Mouse (Mus musculus): ENCODE results near the gene Ndc80. TPM values are rescaled to one million over a fixed set of nuclear protein-coding genes. Genes with fewer than 3 reads are reported as not detected.
"Not testable (repeated sequence)": the region's sequence is repeated elsewhere in the genome, so short reads cannot be mapped to it uniquely, and the experiment has no call there.

Ndc80 gene
- polyA plus RNA-seq (2016; fragmentation: Nextera tagmentation; extraction: Ambion mirVana) = 56.0 and 56.1 TPM in 2 replicates

DNA sequence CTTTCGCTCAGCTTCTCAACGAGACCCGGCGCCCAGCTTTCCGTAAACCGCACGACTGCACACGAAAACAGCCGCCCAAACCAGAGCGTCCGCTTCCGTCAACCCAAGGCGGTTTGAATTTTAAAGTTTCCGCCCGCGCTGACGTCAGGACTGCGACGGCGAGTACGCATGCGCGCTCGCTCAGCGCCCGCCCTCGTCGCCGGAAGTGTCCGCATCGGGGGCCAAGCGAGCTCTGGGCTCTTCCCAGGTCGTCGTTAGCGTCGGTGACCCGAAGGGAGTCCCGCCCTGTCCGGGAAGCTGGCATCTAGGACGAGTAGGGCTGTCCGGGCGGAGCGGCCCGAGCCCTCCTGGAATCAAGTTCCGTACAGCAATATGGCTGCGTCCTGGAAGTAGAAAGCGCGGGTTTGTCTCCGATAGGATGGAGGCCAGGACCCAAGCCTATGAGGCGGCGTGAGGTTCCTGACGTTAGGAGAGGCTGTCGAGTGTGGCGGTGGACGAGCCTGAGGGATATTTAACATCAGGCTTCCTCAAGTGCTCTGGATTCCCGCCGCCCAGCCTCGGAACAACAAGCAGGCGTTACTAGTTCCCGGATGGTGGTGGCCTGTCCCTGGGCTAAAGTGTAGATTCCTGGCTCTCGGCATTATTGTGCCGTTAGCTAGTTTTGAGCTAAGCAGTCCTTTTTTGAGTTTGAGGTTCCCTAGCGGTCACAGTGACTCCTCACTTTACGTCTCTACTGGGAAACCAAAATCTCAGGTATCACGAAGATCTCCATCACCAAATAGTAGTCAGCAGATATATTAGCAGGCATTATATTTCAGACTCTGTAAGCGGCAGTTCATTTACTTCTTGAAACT lies at the start of gene Ndc80:
Gene Ndc80 (minus strand): TSS at position 147 of the 854 bp plus-strand sequence.
- peak within 1 kb of the TSS; percentile 98 for H3K27ac ChIP-seq
- peak within 1 kb of the TSS; percentile 77 for H3K4me2 ChIP-seq
- peak; percentile 97 for ATAC-seq (ENCODE audit: insufficient number of reproducible peaks, insufficient read depth, low FRiP score, low TSS enrichment, low read depth)
- no peaks in the 10 kb centered on the region for H3K27me3 ChIP-seq
- H3K9ac ChIP-seq (replicated peaks) = peak within 1 kb of the TSS; percentile 69
- H3K9me3 ChIP-seq = no peaks in the 10 kb centered on the region
- WGBS = under 1% methylated on average over 66 of the region's 66 CpGs
- peaks cover 10% of the 10 kb centered on the region for H3K36me3 ChIP-seq
- H3K4me3 ChIP-seq (replicated peaks) = peak within 1 kb of the TSS; percentile 64
- peaks cover 11% of the 10 kb centered on the region for H3K4me1 ChIP-seq (replicated peaks)

DNA sequence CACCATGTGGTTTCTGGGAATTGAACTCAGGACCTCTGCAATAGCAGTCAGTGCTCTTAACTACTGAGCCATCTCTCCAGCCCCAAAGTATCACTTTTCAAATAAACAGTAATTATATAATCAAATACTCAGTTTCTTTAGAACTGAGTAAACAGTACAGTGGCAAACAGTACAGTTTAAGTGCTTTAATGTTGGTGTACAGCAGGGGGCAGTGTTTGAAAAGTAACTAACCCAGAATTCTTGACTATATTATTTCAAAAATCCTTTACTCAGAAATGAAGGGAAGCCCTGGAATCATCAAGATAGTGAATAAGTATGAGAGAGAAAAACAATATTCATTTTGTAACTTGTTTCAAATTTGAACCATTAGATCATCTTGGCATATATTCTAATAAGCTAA lies 35.0 kb upstream of the Ndc80 start:
- H3K27ac ChIP-seq = no peak overlapping the region
- H3K9ac ChIP-seq (replicated peaks) = no peak overlapping the region
- H3K36me3 ChIP-seq = no peaks in the 10 kb centered on the region
- no peak for ATAC-seq (ENCODE audit: insufficient number of reproducible peaks, insufficient read depth, low FRiP score, low TSS enrichment, low read depth)
- H3K27me3 ChIP-seq = no peaks in the 10 kb centered on the region
- H3K9me3 ChIP-seq = no peaks in the 10 kb centered on the region
- H3K4me3 ChIP-seq (replicated peaks) = no peak overlapping the region
- no peak overlapping the region for H3K4me2 ChIP-seq
- H3K4me1 ChIP-seq (replicated peaks) = no peaks in the 10 kb centered on the region

DNA sequence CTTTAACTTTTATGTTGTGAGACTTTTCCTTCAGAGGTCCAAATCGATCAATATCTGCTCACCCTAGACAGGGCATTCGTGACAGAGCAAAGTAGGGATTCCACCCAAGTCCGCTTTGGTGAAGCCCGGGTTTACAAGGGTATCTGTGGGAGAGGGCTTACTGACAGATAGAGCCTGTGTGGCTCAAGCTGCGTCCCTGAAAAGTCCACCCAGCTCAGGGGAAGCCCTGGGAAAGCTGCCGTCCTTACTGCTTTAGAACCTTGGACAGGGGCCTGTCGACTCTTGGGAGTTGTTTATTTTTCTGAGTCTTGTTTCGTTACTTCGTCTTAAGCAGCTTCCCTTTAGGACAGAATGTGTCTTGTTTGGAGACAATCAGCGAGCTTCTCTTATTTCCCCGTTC lies 26.2 kb upstream of the Ndc80 start:
- peak overlapping the region; percentile 95 for H3K4me2 ChIP-seq
- H3K4me3 ChIP-seq (replicated peaks) = no peak overlapping the region
- H3K9me3 ChIP-seq = no peaks in the 10 kb centered on the region
- 9% methylated on average over 11 of the region's 11 CpGs for WGBS
- H3K4me1 ChIP-seq (replicated peaks) = no peaks in the 10 kb centered on the region; the same call in 1 of the 2 replicates
- no peak overlapping the region for H3K27ac ChIP-seq
- ATAC-seq (ENCODE audit: insufficient number of reproducible peaks, insufficient read depth, low FRiP score, low TSS enrichment, low read depth) = no peak
- H3K9ac ChIP-seq (replicated peaks) = no peak overlapping the region
- H3K27me3 ChIP-seq = peaks cover 36% of the 10 kb centered on the region
- no peaks in the 10 kb centered on the region for H3K36me3 ChIP-seq

GRCm38 (mm10) chr17:71551757-71552451 lies 25.2 kb upstream of the Ndc80 start, which contains the start of gene Spdya:
Gene Spdya (plus strand): TSS chr17:71552061.
- H3K27ac ChIP-seq = 0 out of 2 replicates have a peak within 1 kb of the TSS, but pooled peaks have one; percentile 62
- peak within 1 kb of the TSS; percentile 95 for H3K4me2 ChIP-seq
- peaks cover 36% of the 10 kb centered on the region for H3K27me3 ChIP-seq
- WGBS = under 1% methylated on average over 73 of the region's 78 CpGs
- H3K36me3 ChIP-seq = no peaks in the 10 kb centered on the region
- no peaks in the 10 kb centered on the region; the same call in 1 of the 2 replicates for H3K4me1 ChIP-seq (replicated peaks)
- H3K9me3 ChIP-seq = no peaks in the 10 kb centered on the region
- H3K4me3 ChIP-seq (replicated peaks) = peak within 1 kb of the TSS; percentile 72
- H3K9ac ChIP-seq (replicated peaks) = peak within 1 kb of the TSS; percentile 77
- peak; percentile 89 for ATAC-seq (ENCODE audit: insufficient number of reproducible peaks, insufficient read depth, low FRiP score, low TSS enrichment, low read depth)

- no peaks in the 10 kb centered on the region for H3K9me3 ChIP-seq
- peak overlapping the region; percentile 77; the same call in 1 of the 2 replicates for H3K9ac ChIP-seq (replicated peaks)
- no peaks in the 10 kb centered on the region; the same call in 1 of the 2 replicates for H3K4me1 ChIP-seq (replicated peaks)
- ATAC-seq (ENCODE audit: insufficient number of reproducible peaks, insufficient read depth, low FRiP score, low TSS enrichment, low read depth) = no peak
- WGBS = 8% methylated on average over 6 of the region's 6 CpGs
- peaks cover 36% of the 10 kb centered on the region for H3K27me3 ChIP-seq
- H3K36me3 ChIP-seq = no peaks in the 10 kb centered on the region
- H3K4me2 ChIP-seq = peak overlapping the region; percentile 95
- H3K27ac ChIP-seq = no peak overlapping the region
- H3K4me3 ChIP-seq (replicated peaks) = peak overlapping the region; percentile 72
These were observed 24.7 kb upstream of the Ndc80 start for GRCm38 (mm10) chr17:71551350-71551749.

- Histone ChIP-seq H3K27me3 (peaks cover 30% of the 10 kb centered on the region), H3K4me1 (replicated peaks) (no peaks in the 10 kb centered on the region; the same call in 1 of the 2 replicates), H3K4me3 (replicated peaks) (no peak overlapping the region), H3K9me3 (no peaks in the 10 kb centered on the region), H3K9ac (replicated peaks) (no peak overlapping the region), H3K36me3 (no peaks in the 10 kb centered on the region), H3K4me2 (no peak overlapping the region), H3K27ac (no peak overlapping the region)
- no peak for ATAC-seq (ENCODE audit: insufficient number of reproducible peaks, insufficient read depth, low FRiP score, low TSS enrichment, low read depth)
- 10% methylated on average over 1 of the region's 1 CpGs for WGBS
These were observed 21.9 kb upstream of the Ndc80 start for GRCm38 (mm10) chr17:71548586-71548985.

GRCm38 (mm10) chr17:71537164-71537563 lies 10.5 kb upstream of the Ndc80 start:
- H3K27ac ChIP-seq = no peak overlapping the region
- no peaks in the 10 kb centered on the region for H3K4me1 ChIP-seq (replicated peaks)
- no peak overlapping the region for H3K9ac ChIP-seq (replicated peaks)
- no peak overlapping the region for H3K4me3 ChIP-seq (replicated peaks)
- WGBS = 91% methylated on average over 3 of the region's 3 CpGs
- H3K27me3 ChIP-seq = no peaks in the 10 kb centered on the region
- no peaks in the 10 kb centered on the region for H3K9me3 ChIP-seq
- no peak overlapping the region for H3K4me2 ChIP-seq
- H3K36me3 ChIP-seq = no peaks in the 10 kb centered on the region
- no peak for ATAC-seq (ENCODE audit: insufficient number of reproducible peaks, insufficient read depth, low FRiP score, low TSS enrichment, low read depth)

DNA sequence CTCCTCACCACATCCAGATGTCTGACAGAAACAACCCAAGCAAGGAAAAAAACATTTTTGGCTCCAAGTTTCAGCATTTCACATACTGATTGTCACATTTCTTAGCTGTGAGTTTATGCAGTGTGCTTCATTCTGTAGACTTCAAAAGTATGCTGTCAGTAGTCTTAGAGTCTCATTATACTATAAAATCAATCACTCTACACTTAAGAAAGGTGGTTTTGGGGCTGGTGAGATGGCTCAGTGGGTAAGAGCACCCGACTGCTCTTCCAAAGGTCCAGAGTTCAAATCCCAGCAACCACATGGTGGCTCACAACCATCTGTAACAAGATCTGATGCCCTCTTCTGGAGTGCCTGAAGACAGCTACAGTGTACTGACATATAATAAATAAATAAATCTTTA lies 8.9 kb upstream of the Ndc80 start:
- H3K27ac ChIP-seq; H3K4me1 ChIP-seq (replicated peaks); H3K36me3 ChIP-seq; H3K9me3 ChIP-seq; H3K4me2 ChIP-seq; H3K9ac ChIP-seq (replicated peaks); H3K27me3 ChIP-seq; ATAC-seq (ENCODE audit: insufficient number of reproducible peaks, insufficient read depth, low FRiP score, low TSS enrichment, low read depth); H3K4me3 ChIP-seq (replicated peaks): not testable (repeated sequence)
- 86% methylated on average over 1 of the region's 1 CpGs for WGBS

GRCm38 (mm10) chr17:71528042-71528441 lies 1.4 kb upstream of the Ndc80 start:
- H3K4me2 ChIP-seq = no peak overlapping the region
- no peak for ATAC-seq (ENCODE audit: insufficient number of reproducible peaks, insufficient read depth, low FRiP score, low TSS enrichment, low read depth)
- no peak overlapping the region for H3K27ac ChIP-seq
- peaks cover 3% of the 10 kb centered on the region for H3K36me3 ChIP-seq
- peaks cover 11% of the 10 kb centered on the region for H3K4me1 ChIP-seq (replicated peaks)
- no peak overlapping the region for H3K9ac ChIP-seq (replicated peaks)
- no peak overlapping the region for H3K4me3 ChIP-seq (replicated peaks)
- H3K27me3 ChIP-seq = no peaks in the 10 kb centered on the region
- H3K9me3 ChIP-seq = no peaks in the 10 kb centered on the region

DNA sequence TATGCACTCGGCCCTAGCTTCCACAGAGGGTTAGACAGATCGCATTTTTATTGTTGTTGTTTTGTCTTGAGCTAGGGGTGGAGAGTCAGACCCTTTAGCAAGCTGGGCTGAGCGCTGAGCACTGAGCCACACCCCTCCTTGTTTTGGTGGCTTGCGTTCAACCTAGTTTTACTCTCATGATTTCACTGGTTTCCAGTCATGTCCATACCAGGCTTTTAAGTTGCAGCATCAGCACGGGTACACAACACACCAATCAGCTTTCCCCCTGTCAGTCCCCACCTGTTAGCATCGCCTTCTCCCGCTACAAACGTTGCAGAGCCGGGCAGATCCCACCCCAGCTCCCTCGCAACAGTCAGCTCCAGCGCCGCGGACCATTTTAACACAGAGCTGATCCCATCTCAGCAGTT lies 352 bp downstream of the Ndc80 start:
- Histone ChIP-seq H3K27ac (peak overlapping the region; percentile 98), H3K27me3 (no peaks in the 10 kb centered on the region), H3K36me3 (peaks cover 14% of the 10 kb centered on the region), H3K9ac (replicated peaks) (peak overlapping the region; percentile 69), H3K4me1 (replicated peaks) (peaks cover 11% of the 10 kb centered on the region), H3K4me2 (peak overlapping the region; percentile 77), H3K4me3 (replicated peaks) (peak overlapping the region; percentile 64), H3K9me3 (no peaks in the 10 kb centered on the region)
- under 1% methylated on average over 13 of the region's 13 CpGs for WGBS
- ATAC-seq (ENCODE audit: insufficient number of reproducible peaks, insufficient read depth, low FRiP score, low TSS enrichment, low read depth) = peak; percentile 45

DNA sequence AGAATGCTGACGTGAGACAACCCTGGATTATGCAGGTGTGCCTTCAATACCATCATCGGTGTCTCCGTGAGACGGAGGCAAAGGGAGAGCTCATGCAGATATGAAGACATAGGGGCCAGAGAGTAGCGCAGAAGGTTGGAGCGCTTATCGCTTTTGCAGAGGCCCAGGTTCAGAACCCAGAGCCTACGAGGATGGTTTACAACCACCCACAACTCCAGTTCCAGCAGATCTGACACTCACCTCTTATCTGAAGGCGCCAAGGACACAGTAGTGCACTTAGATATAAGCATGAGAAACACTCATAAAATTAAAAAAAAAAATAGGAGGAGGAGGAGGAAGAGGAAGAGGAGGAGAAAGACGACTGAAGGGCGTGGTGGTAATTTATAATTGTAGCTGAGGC lies 16.4 kb downstream of the Ndc80 start:
- H3K4me3 ChIP-seq (replicated peaks) = no peak overlapping the region
- H3K4me1 ChIP-seq (replicated peaks) = no peaks in the 10 kb centered on the region
- no peak overlapping the region for H3K9ac ChIP-seq (replicated peaks)
- H3K27ac ChIP-seq = no peak overlapping the region
- no peaks in the 10 kb centered on the region for H3K9me3 ChIP-seq
- H3K4me2 ChIP-seq = no peak overlapping the region
- no peak for ATAC-seq (ENCODE audit: insufficient number of reproducible peaks, insufficient read depth, low FRiP score, low TSS enrichment, low read depth)
- H3K36me3 ChIP-seq = peaks cover 88% of the 10 kb centered on the region
- WGBS = 94% methylated on average over 11 of the region's 11 CpGs
- no peaks in the 10 kb centered on the region for H3K27me3 ChIP-seq
